Comparison of ENCODE assay signal across 15 mouse cellular contexts in genomic region chr19:21646142-21646541, GRCm38 (mm10). TPM values are rescaled to one million over a fixed set of nuclear protein-coding genes. Genes with fewer than 3 reads are reported as not detected.
DNase-seq lines count a peak whose midpoint lies in the region; ATAC-seq and TF ChIP-seq lines count a peak whose summit lies in the region.
"Had no signal": no experiment of that assay in that cellular context is flagged by ENCODE, and none has a peak within 500 bp of the region (broad histone marks: within the 10 kb centered on the region; RNA-seq: fewer than 3 reads in every experiment).

No protein-coding gene starts in this region.

- no peak for TF ChIP-seq CTCF in MEL (IDR thresholded peaks at IDR 0.05 in 2 of 3, conservative IDR thresholded peaks at IDR 0.05 in 1 of 3; ENCODE audit: control insufficient read depth in 1 of 3, insufficient read depth in 1 of 3, low read depth in 2 of 3, low read length in 3 of 3, poor library complexity in 1 of 3, severe bottlenecking in 1 of 3)

- peak; percentile 62 for DNase-seq in lung, postnatal 36 days
- no peak for DNase-seq in lung, postnatal 14 days
- DNase-seq in MEL (ENCODE audit: low read depth, low spot score): peak; percentile 67
- DNase-seq in testis, postnatal 10 days (ENCODE audit: low spot score): no peak
- no peak for DNase-seq in frontal cortex, postnatal 10 days (ENCODE audit: low spot score in 2 of 2)
- no peak for DNase-seq in MN1 (ENCODE audit: low spot score)
- DNase-seq: cerebellum, postnatal 36 days; forebrain, postnatal 0 days; kidney, adult 11 months; layer of hippocampus, adult 9-11 months; thymus, adult 2 months had no signal

- TF ChIP-seq RAD21 in MEL (IDR thresholded peaks at IDR 0.05; ENCODE audit: low read depth, low read length): no peak

- peak overlapping the region; percentile 45 for H3K27ac ChIP-seq in MEL (ENCODE audit: control insufficient read depth, low read depth, low read length)
- peak overlapping the region; percentile 54; the same call in 1 of the 2 replicates for H3K27ac ChIP-seq in intestine, embryonic 15.5 days
- peak overlapping the region; percentile 55; the same call in 1 of the 2 replicates for H3K27ac ChIP-seq in stomach, embryonic 15.5 days
- H3K27ac ChIP-seq: limb, embryonic 10.5 days; lung, embryonic 15.5 days had no signal

- no peak for TF ChIP-seq POLR2A in MEL (IDR thresholded peaks at IDR 0.05; ENCODE audit: control insufficient read depth in 1 of 2, insufficient read depth in 1 of 2, low read depth in 1 of 2, low read length in 2 of 2, poor library complexity in 1 of 2)

- peaks cover 0 to 15% of the 10 kb centered on the region in 2 experiments; a peak in 2 of 4 replicates for H3K36me3 ChIP-seq in MEL (ENCODE audit: control insufficient read depth in 1 of 2, insufficient read depth in 2 of 2, low read length in 2 of 2)
- H3K36me3 ChIP-seq in intestine, embryonic 15.5 days: no peaks in the 10 kb centered on the region
- H3K36me3 ChIP-seq in stomach, embryonic 15.5 days: no peaks in the 10 kb centered on the region
- H3K36me3 ChIP-seq: lung, embryonic 15.5 days had no signal

- ATAC-seq in intestine, embryonic 15.5 days: peak; percentile 72
- no peak for ATAC-seq in stomach, embryonic 15.5 days (ENCODE audit: insufficient read depth, low FRiP score, low read depth)
- ATAC-seq: forebrain, postnatal 0 days had no signal

- peaks cover 14% of the 10 kb centered on the region for H3K79me2 ChIP-seq in MEL (ENCODE audit: control insufficient read depth, insufficient read depth, low read length, poor library complexity)

- WGBS in intestine, embryonic 15.5 days: 64% methylated on average over 6 of the region's 6 CpGs
- 58% methylated on average over 6 of the region's 6 CpGs for WGBS in stomach, embryonic 15.5 days

- no peak overlapping the region for H3K4me3 ChIP-seq in MEL (ENCODE audit: control insufficient read depth in 1 of 2, insufficient read depth in 1 of 2, low read depth in 2 of 2, low read length in 2 of 2)
- H3K4me3 ChIP-seq in intestine, embryonic 15.5 days (replicated peaks): no peak overlapping the region
- H3K4me3 ChIP-seq in stomach, embryonic 15.5 days (replicated peaks): no peak overlapping the region
- H3K4me3 ChIP-seq: limb, embryonic 10.5 days; lung, embryonic 15.5 days had no signal

- H3K9me3 ChIP-seq in MEL (replicated peaks; ENCODE audit: insufficient read depth, low read length): no peaks in the 10 kb centered on the region
- no peaks in the 10 kb centered on the region for H3K9me3 ChIP-seq in intestine, embryonic 15.5 days
- H3K9me3 ChIP-seq in stomach, embryonic 15.5 days: no peaks in the 10 kb centered on the region
- H3K9me3 ChIP-seq: limb, embryonic 10.5 days; lung, embryonic 15.5 days had no signal

- H3K27me3 ChIP-seq in MEL (ENCODE audit: control insufficient read depth in 1 of 2, insufficient read depth in 2 of 2, low read length in 2 of 2): no peaks in the 10 kb centered on the region
- H3K27me3 ChIP-seq in intestine, embryonic 15.5 days (replicated peaks): no peaks in the 10 kb centered on the region
- H3K27me3 ChIP-seq in stomach, embryonic 15.5 days (replicated peaks): no peaks in the 10 kb centered on the region
- H3K27me3 ChIP-seq: lung, embryonic 15.5 days had no signal

- no peak overlapping the region for H3K4me2 ChIP-seq in intestine, embryonic 15.5 days (replicated peaks)
- no peak overlapping the region for H3K4me2 ChIP-seq in stomach, embryonic 15.5 days
- H3K4me2 ChIP-seq: lung, embryonic 15.5 days had no signal

- no peak for TF ChIP-seq EP300 in MEL (IDR thresholded peaks at IDR 0.05; ENCODE audit: low read depth in 1 of 2, low read length in 2 of 2)

- peaks cover 2 to 26% of the 10 kb centered on the region in 2 experiments; a peak in 3 of 4 replicates for H3K4me1 ChIP-seq in MEL (ENCODE audit: control insufficient read depth in 1 of 2, insufficient read depth in 2 of 2, low read length in 2 of 2)
- peaks cover 4% of the 10 kb centered on the region for H3K4me1 ChIP-seq in intestine, embryonic 15.5 days (replicated peaks)
- H3K4me1 ChIP-seq in stomach, embryonic 15.5 days: 0 out of 2 replicates have a peak, but pooled peaks cover 1% of the 10 kb centered on the region

- H3K9ac ChIP-seq in MEL (ENCODE audit: control insufficient read depth, low read depth, low read length, poor library complexity, severe bottlenecking): no peak overlapping the region
- H3K9ac ChIP-seq in intestine, embryonic 15.5 days: no peak overlapping the region
- H3K9ac ChIP-seq in stomach, embryonic 15.5 days: no peak overlapping the region
- H3K9ac ChIP-seq: forebrain, postnatal 0 days; lung, embryonic 15.5 days had no signal

TF ChIP-seq in MEL, 35 proteins besides CTCF, POLR2A, EP300 and RAD21:
- TF ChIP-seq TCF12 (IDR thresholded peaks at IDR 0.05; ENCODE audit: low read depth, low read length): no peak
- 0 out of 2 replicates have a peak, but pooled peaks have one; percentile 20 for TF ChIP-seq HCFC1 (IDR thresholded peaks at IDR 0.05; ENCODE audit: low read depth, low read length)
TF ChIP-seq in MEL: peak in this region for 1.

RNA-seq across cellular contexts. Expression of gene 1110059E24Rik, which starts 6.6 kb away (rescaled TPM):
- 17.2 and 18.6 TPM in 2 replicates for total RNA-seq in MEL (2012; rRNA removed)
- 10 to 100 TPM in 1 of 2 experiments, not detected in 1; 20.0 TPM for polyA plus RNA-seq in MEL (2012; ENCODE audit: insufficient read depth in 1 of 2, insufficient read length in 2 of 2, low read depth in 1 of 2, low replicate concordance in 2 of 2, missing spikeins in 1 of 2)
- polyA plus RNA-seq in intestine, embryonic 15.5 days (2015; fragmentation: Nextera tagmentation; extraction: Ambion mirVana): 62.9 and 63.8 TPM in 2 replicates
- 53.6 and 57.7 TPM in 2 replicates for polyA plus RNA-seq in stomach, embryonic 15.5 days (2015; fragmentation: Nextera tagmentation; extraction: Ambion mirVana)

RNA-seq across cellular contexts. Expression of gene Abhd17b, which starts 6.8 kb away (rescaled TPM):
- 15.8 and 17.9 TPM in 2 replicates for total RNA-seq in MEL (2012; rRNA removed)
- 100 to 1,000 TPM in 1 of 2 experiments, 10 to 100 TPM in 1; 16.1 to 173 TPM for polyA plus RNA-seq in MEL (2012; ENCODE audit: insufficient read depth in 1 of 2, insufficient read length in 2 of 2, low read depth in 1 of 2, low replicate concordance in 2 of 2, missing spikeins in 1 of 2)
- polyA plus RNA-seq in intestine, embryonic 15.5 days (2015; fragmentation: Nextera tagmentation; extraction: Ambion mirVana): 26.3 and 26.5 TPM in 2 replicates
- 25.4 and 25.5 TPM in 2 replicates for polyA plus RNA-seq in stomach, embryonic 15.5 days (2015; fragmentation: Nextera tagmentation; extraction: Ambion mirVana)

Comparison
In these comparisons a context has a peak if more than half of its experiments do, and no peak if none do; other contexts are left out.
1. DNase-seq: peak in lung, postnatal 36 days (single experiment) and MEL (single experiment); none in lung, postnatal 14 days (single experiment), testis, postnatal 10 days (single experiment), frontal cortex, postnatal 10 days (0 of 2) and MN1 (single experiment).
2. Peak in every context shown above with its lines, with median percentiles within 50 percentile points of each other: H3K27ac ChIP-seq.